ENCODE assay signal across 16 mouse cellular contexts in the genomic region with DNA sequence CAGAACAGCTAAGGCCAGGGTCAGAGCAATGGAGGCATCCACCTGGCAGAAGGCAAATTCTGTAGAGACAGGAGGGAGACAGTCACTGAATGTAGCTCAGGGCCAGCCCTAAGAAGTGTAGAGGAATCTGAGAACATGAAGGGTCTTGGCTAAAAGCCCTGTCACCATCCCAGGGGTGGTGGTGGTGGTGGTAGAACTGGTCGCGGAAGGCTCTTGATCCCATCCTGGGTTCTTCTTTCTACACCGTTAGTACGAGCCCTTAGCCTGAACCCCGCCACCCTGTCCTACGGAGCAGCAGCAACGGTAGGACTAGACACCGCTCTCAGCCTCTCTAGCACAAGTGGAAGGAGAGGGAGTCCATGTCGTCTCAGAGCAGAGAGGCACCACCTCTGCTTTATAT.
"Had no signal": no experiment of that assay in that cellular context is flagged by ENCODE, and none has a peak within 500 bp of the region (broad histone marks: within the 10 kb centered on the region; RNA-seq: fewer than 3 reads in every experiment).

No protein-coding gene starts in this region.

- H3K4me3 ChIP-seq: limb, embryonic 15.5 days; liver, embryonic 12.5 days; megakaryocyte, embryonic 14.5 days; midbrain, embryonic 13.5 days; neural tube, embryonic 12.5 days; stomach, embryonic 15.5 days had no signal

- DNase-seq: kidney, adult 18-20 months; kidney, postnatal 14 days; layer of hippocampus, adult 9-11 months; layer of hippocampus, postnatal 36 days; lung, embryonic 14.5 days; lung, postnatal 14 days; thymus, adult 18-20 months; thymus, postnatal 14 days had no signal

- H3K27ac ChIP-seq: limb, embryonic 15.5 days; liver, embryonic 12.5 days; macrophage; midbrain, embryonic 13.5 days; neural tube, embryonic 12.5 days; stomach, embryonic 15.5 days had no signal

- H3K9ac ChIP-seq: limb, embryonic 15.5 days; liver, embryonic 12.5 days; lung, embryonic 14.5 days; midbrain, embryonic 13.5 days; neural tube, embryonic 12.5 days; stomach, embryonic 15.5 days had no signal

- H3K9me3 ChIP-seq: limb, embryonic 15.5 days; liver, embryonic 12.5 days; megakaryocyte, embryonic 14.5 days; midbrain, embryonic 13.5 days; neural tube, embryonic 12.5 days; stomach, embryonic 15.5 days had no signal

- ATAC-seq: inflammation-experienced regulatory T-cells, adult 6 months; liver, embryonic 12.5 days; midbrain, embryonic 13.5 days had no signal

- H3K4me2 ChIP-seq: limb, embryonic 15.5 days; liver, embryonic 12.5 days; lung, embryonic 14.5 days; midbrain, embryonic 13.5 days; neural tube, embryonic 12.5 days; stomach, embryonic 15.5 days had no signal

- H3K27me3 ChIP-seq: limb, embryonic 15.5 days; liver, embryonic 12.5 days; megakaryocyte, embryonic 14.5 days; neural tube, embryonic 12.5 days; stomach, embryonic 15.5 days had no signal
